Mouse (Mus musculus) lung, embryonic 14.5 days (tissue): ENCODE data around the gene Vwa3b. TPM values are rescaled to one million over a fixed set of nuclear protein-coding genes. Genes with fewer than 3 reads are reported as not detected.

Experiments used
- ATAC-seq: fragments of 200-750 bp; cut with Nextera tagmentation; 2 replicates; pipeline ENCODE4 v1.8.0; 2017; ENCODE audit warnings: mild to moderate bottlenecking, moderate TSS enrichment, moderate library complexity; ENCODE audit not compliant: insufficient read depth
- DNase-seq: peaks from one replicate; pipeline ENCODE4 v3.0.0-alpha.2; 2015
- H3K27ac ChIP-seq: fragments of 300-500 bp; sonication (generic); 2 replicates; pipeline ENCODE4 v1.5.1; 2014; ENCODE audit warnings: low read depth, mild to moderate bottlenecking, moderate library complexity
- H3K27me3 ChIP-seq: fragments of 300-500 bp; sonication (generic); 2 replicates; pipeline ENCODE4 v1.6.1; 2014; ENCODE audit warnings: low read length, control low read depth; ENCODE audit not compliant: insufficient read depth
- H3K36me3 ChIP-seq: fragments of 300-500 bp; sonication (generic); 2 replicates; pipeline ENCODE4 v1.6.1; 2014; ENCODE audit warnings: control low read depth; ENCODE audit not compliant: insufficient read depth
- H3K4me1 ChIP-seq: fragments of 300-500 bp; sonication (generic); 2 replicates; pipeline ENCODE4 v1.6.1; 2014; ENCODE audit warnings: antibody characterized with exemption, control low read depth; ENCODE audit not compliant: insufficient read depth
- H3K4me2 ChIP-seq: fragments of 300-500 bp; sonication (generic); 2 replicates; pipeline ENCODE4 v1.6.1; 2014; ENCODE audit warnings: mild to moderate bottlenecking
- H3K4me3 ChIP-seq: fragments of 300-500 bp; sonication (generic); 2 replicates; pipeline ENCODE4 v1.5.1; 2014; ENCODE audit warnings: low read depth, low read length
- H3K9ac ChIP-seq: fragments of 300-500 bp; sonication (generic); 2 replicates; pipeline ENCODE4 v1.6.1; 2014
- H3K9me3 ChIP-seq: fragments of 300-500 bp; sonication (generic); 2 replicates; pipeline ENCODE4 v1.6.1; 2016; ENCODE audit warnings: low read depth, low read length, control low read depth
- CTCF ChIP-seq: IDR thresholded peaks from 2 replicates; pipeline ENCODE4 v1.5.1; 2016; ENCODE audit warnings: antibody characterized with exemption, low read depth
- WGBS: fragments of 180-500 bp; shearing (Covaris S2); extraction: QIAGEN DNeasy Blood & Tissue Kit; methylation state at CpG from one replicate; pipeline ENCODE4 v1.1.7; 2014; 5-methylcytosine and 5-hydroxymethylcytosine counted together
- polyA plus RNA-seq: library from polyadenylated mRNA; unstranded; fragments of >200 nt; fragmentation: Nextera tagmentation; extraction: Ambion mirVana; gene quantifications from 2 replicates; pipeline ENCODE4 v1.2.1, GENCODE M21; 2014

Gene Vwa3b
- polyA plus RNA-seq, 1 experiment from 2014 or later = not detected

GRCm38 (mm10) chr1:37042769-37043168, 16.4 kb downstream of the Vwa3b start:
- ATAC-seq (no peak), DNase-seq (no peak)
- TF ChIP-seq CTCF = no peak
- no peaks in the 10 kb centered on the region for H3K9me3 ChIP-seq
- H3K36me3 ChIP-seq = no peaks in the 10 kb centered on the region
- H3K4me3 ChIP-seq = no peak overlapping the region
- 80% methylated on average over 8 of the region's 8 CpGs for WGBS
- no peaks in the 10 kb centered on the region for H3K27me3 ChIP-seq
- no peaks in the 10 kb centered on the region for H3K4me1 ChIP-seq
- H3K27ac ChIP-seq = no peak overlapping the region
- H3K9ac ChIP-seq = no peak overlapping the region
- H3K4me2 ChIP-seq = no peak overlapping the region

- no peaks in the 10 kb centered on the region for H3K27me3 ChIP-seq
- H3K27ac ChIP-seq = no peak overlapping the region
- no peak overlapping the region for H3K9ac ChIP-seq
- TF ChIP-seq CTCF = no peak
- no peak for DNase-seq
- H3K9me3 ChIP-seq = no peaks in the 10 kb centered on the region
- ATAC-seq = no peak
- H3K4me1 ChIP-seq = no peaks in the 10 kb centered on the region
- 89% methylated on average over 3 of the region's 3 CpGs for WGBS
- H3K4me3 ChIP-seq = no peak overlapping the region
- H3K4me2 ChIP-seq = no peak overlapping the region
- no peaks in the 10 kb centered on the region for H3K36me3 ChIP-seq
These were observed 16.8 kb downstream of the Vwa3b start for GRCm38 (mm10) chr1:37043196-37043595.

- Histone ChIP-seq H3K27ac (no peak overlapping the region), H3K4me3 (no peak overlapping the region), H3K9me3 (no peaks in the 10 kb centered on the region), H3K9ac (no peak overlapping the region), H3K27me3 (no peaks in the 10 kb centered on the region), H3K36me3 (no peaks in the 10 kb centered on the region), H3K4me2 (no peak overlapping the region), H3K4me1 (no peaks in the 10 kb centered on the region)
- TF ChIP-seq CTCF = no peak
- WGBS = 33% methylated on average over 5 of the region's 5 CpGs
- ATAC-seq (no peak), DNase-seq (no peak)
These were observed 19.1 kb downstream of the Vwa3b start for GRCm38 (mm10) chr1:37045472-37045871.

- Histone ChIP-seq H3K9ac (no peak overlapping the region), H3K9me3 (no peaks in the 10 kb centered on the region), H3K4me1 (no peaks in the 10 kb centered on the region), H3K36me3 (no peaks in the 10 kb centered on the region), H3K4me2 (no peak overlapping the region), H3K27ac (no peak overlapping the region), H3K4me3 (no peak overlapping the region), H3K27me3 (no peaks in the 10 kb centered on the region)
- 44% methylated on average over 4 of the region's 4 CpGs for WGBS
- no peak for DNase-seq
- ATAC-seq = no peak
- no peak for TF ChIP-seq CTCF
These were observed 22.8 kb downstream of the Vwa3b start for GRCm38 (mm10) chr1:37049159-37049558.

- 68% methylated on average over 4 of the region's 4 CpGs for WGBS
- DNase-seq = no peak
- H3K27me3 ChIP-seq = no peaks in the 10 kb centered on the region
These were observed 27.3 kb downstream of the Vwa3b start for GRCm38 (mm10) chr1:37053691-37054090.

GRCm38 (mm10) chr1:37056831-37057561, 30.6 kb downstream of the Vwa3b start:
- TF ChIP-seq CTCF = no peak
- no peaks in the 10 kb centered on the region for H3K9me3 ChIP-seq
- H3K4me3 ChIP-seq = no peak overlapping the region
- H3K36me3 ChIP-seq = no peaks in the 10 kb centered on the region
- no peak for ATAC-seq
- no peaks in the 10 kb centered on the region for H3K4me1 ChIP-seq
- no peak overlapping the region for H3K27ac ChIP-seq
- DNase-seq = no peak
- H3K4me2 ChIP-seq = no peak overlapping the region
- WGBS = 67% methylated on average over 6 of the region's 6 CpGs
- no peak overlapping the region for H3K9ac ChIP-seq
- no peaks in the 10 kb centered on the region for H3K27me3 ChIP-seq

More at GRCm38 (mm10) chr1:37053691-37054090, 27.3 kb downstream of the Vwa3b start:
- no peaks in the 10 kb centered on the region for H3K36me3 ChIP-seq
- H3K4me2 ChIP-seq = no peak overlapping the region
- ATAC-seq = no peak
- no peaks in the 10 kb centered on the region for H3K4me1 ChIP-seq
- no peak overlapping the region for H3K27ac ChIP-seq
- H3K9ac ChIP-seq = no peak overlapping the region
- TF ChIP-seq CTCF = no peak
- no peak overlapping the region for H3K4me3 ChIP-seq
- no peaks in the 10 kb centered on the region for H3K9me3 ChIP-seq

- ATAC-seq = no peak
- Histone ChIP-seq H3K4me3 (no peak overlapping the region), H3K9me3 (no peaks in the 10 kb centered on the region), H3K27ac (no peak overlapping the region), H3K4me1 (no peaks in the 10 kb centered on the region), H3K9ac (no peak overlapping the region), H3K36me3 (no peaks in the 10 kb centered on the region), H3K4me2 (no peak overlapping the region), H3K27me3 (no peaks in the 10 kb centered on the region)
- 70% methylated on average over 5 of the region's 5 CpGs for WGBS
- no peak for TF ChIP-seq CTCF
- DNase-seq = no peak
These were observed 34.5 kb downstream of the Vwa3b start for GRCm38 (mm10) chr1:37060856-37061255.

GRCm38 (mm10) chr1:37063053-37063452, 36.7 kb downstream of the Vwa3b start:
- no peak overlapping the region for H3K9ac ChIP-seq
- ATAC-seq = no peak
- H3K9me3 ChIP-seq = no peaks in the 10 kb centered on the region
- WGBS = 79% methylated on average over 5 of the region's 5 CpGs
- H3K27ac ChIP-seq = no peak overlapping the region
- no peak for TF ChIP-seq CTCF
- no peaks in the 10 kb centered on the region for H3K27me3 ChIP-seq
- no peaks in the 10 kb centered on the region for H3K36me3 ChIP-seq
- no peak overlapping the region for H3K4me3 ChIP-seq
- no peak overlapping the region for H3K4me2 ChIP-seq
- DNase-seq = no peak
- no peaks in the 10 kb centered on the region for H3K4me1 ChIP-seq
